Mouse (Mus musculus) yolk sac, embryonic 10.5 days (tissue): ENCODE measurements at regions not wholly inside any gene's neighbourhood (a gene's known extent, or its start where the extent isn't known, plus 50 kb on each side); places are given as distances from the start of the nearest gene placed in this dataset.
A peak's percentile ranks its signal among the peaks of the same experiment; 100 is the strongest.

Experiments
- DNase-seq: peaks from one replicate; pipeline ENCODE4 v3.0.0-alpha.2; 2017; ENCODE audit warnings: low spot score

DNA sequence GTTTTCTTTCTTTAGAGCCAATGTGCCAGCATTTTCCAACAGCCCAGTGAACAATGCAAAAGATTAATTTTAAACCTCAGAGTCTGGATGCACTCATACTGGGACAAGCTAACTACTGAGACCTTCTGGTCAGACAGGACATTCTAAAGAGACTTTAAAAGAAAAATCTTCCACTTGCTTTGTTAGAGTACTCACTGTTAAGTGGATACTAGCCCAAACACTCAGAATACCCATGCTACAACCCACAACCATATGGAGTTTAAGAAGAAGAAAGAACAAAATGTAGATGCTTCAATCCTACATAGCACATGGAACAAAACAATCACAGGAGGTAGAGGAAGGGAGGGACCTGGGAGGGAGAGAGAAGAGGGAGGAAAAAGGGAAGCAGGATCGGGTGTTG lies 167.3 kb upstream of the Slc35b3 start:
- no peak for DNase-seq

GRCm38 (mm10) chr13:39092058-39092457 lies 131.4 kb upstream of the Slc35b3 start:
- DNase-seq: no peak

- no peak for DNase-seq
These were observed 123.9 kb upstream of the Slc35b3 start for GRCm38 (mm10) chr13:39084544-39084943.

DNA sequence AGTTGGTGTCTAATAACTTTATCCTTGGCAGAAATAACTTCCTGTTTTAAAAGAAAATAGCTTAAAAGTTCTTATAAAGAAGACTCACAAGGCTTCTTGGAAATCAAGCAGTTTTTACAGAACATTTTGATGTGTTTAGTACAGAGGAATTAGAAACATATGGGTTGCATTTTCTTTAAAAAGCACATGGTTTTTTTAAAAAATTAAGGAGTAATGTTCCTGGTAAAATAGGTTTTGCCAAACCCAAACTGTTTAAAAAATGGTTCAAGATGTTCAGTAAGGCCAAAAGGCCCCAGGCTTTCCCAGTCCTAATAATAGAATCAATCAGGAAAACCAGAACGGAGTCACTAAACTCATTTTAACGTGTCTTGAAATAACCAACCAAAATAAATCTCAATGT lies 113.5 kb upstream of the Slc35b3 start:
- DNase-seq: no peak

- no peak for DNase-seq
These were observed 71.6 kb upstream of the Slc35b3 start for GRCm38 (mm10) chr13:39032263-39032662.

DNA sequence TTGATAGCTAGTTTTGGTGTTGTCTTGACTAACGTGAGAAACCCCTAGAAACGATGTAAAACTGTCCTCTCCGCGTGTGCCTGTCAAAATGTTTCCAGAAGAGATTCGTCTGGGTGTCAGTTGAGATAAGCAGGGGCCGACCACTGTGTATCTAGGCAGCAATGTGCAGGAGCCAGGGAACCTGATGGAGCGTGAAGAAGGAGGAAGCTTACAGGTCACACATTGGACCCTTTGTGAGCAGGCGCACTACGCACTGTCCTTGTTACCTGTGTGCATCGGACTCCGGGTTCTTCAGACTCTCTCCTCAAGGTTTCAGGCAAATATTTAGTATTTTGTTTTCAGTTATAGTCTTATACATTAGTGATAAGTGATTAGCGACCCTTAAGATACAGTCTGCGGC lies 59.5 kb upstream of the Slc35b3 start:
- no peak for DNase-seq

GRCm38 (mm10) chr13:39011696-39012095 lies 51.0 kb upstream of the Slc35b3 start:
- DNase-seq: peak; percentile 65
